Mouse (Mus musculus): ENCODE data around the gene Rgs6.

Gene Rgs6

DNA sequence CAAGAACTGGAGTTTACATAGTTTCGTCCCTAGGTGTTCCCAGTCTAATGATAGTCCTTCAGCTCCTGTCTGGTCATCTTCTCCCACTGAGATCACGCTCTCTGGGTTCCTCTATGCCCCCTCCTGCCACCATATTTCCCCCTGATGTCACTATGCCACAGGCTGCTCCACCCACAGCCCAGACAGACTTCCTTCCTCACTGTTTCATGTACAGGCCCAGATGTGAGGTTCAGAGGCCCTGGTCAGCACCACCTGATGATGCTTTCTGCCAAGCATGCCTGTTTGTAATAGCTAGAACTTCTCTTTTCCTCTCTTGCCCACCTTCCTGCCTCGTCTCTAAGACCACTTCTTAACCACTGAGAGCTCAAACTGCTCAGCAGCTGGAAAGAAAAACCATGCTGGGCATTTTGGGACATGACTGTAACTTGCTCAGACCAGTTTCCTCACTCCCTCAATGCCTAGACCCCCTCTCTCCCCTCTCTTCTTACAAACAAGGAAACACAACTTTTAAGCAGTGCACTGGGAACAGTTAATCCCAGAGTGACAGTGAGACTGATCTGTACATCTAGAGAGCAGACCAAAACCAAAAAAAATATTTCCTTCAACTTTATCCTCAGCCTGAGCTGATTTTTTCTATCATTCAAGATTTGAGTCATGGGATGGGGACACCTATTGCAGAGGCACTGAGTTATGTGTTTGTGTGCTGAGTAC, 446.9 kb downstream of the Rgs6 start:
- no peak for DNase-seq (ENCODE audit: low spot score)

DNA sequence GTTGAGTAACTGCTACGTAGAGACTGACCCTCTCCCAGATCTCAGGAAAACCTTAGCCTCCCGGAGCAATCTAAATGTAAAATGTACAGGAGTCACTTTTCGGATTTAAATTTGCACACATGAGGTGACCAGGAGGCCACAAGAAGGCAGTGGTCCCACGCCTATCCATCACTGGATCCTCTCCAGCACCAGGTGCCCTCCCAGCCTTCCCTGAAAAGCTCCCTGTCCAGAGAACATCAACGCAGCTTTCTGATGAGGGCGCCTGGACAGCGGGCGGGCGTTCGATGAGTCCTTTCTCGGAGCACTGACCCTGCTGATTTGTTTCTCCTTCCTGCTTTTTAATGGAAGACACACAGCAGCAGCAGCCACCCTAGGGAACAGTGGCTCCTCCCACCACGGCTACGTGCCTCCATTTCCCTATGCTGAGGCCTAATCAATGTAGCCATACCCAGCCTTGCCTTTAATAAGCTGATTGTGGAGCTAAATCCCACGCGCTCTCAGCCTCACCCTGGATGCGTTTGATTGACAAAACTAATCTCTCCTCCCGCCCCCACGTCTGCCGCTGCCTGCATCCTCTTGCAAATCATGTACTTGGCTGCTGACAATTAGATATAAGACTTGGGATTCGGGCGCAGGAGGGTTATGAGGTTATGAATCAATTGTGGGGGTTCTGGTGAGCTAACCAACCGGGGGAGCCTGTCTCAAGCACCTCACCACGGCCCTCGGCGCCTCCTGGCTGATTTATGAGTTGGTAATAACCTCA, 449.9 kb downstream of the Rgs6 start:
- peak; percentile 66 for DNase-seq (ENCODE audit: low spot score)

DNA sequence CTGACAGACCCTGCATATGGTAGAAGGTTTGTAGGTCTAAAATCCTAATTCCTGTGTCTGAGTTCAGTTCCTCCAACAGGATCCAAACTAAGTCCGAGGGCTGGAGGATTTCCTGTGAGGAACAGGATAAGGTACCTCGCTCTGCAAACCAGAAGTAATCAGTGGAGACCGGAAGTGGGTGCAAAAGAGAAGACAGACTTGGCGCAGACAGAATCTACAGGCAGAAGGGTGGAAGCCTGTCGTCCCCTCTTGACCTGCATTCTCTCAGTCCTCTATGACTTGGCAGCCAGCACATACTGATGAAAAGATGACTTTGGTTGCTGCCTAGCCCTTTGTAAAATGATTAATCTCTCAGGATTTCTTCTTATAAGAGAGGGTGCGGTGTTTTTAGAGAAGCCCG, 450.7 kb downstream of the Rgs6 start:
- DNase-seq (ENCODE audit: low spot score): no peak

DNA sequence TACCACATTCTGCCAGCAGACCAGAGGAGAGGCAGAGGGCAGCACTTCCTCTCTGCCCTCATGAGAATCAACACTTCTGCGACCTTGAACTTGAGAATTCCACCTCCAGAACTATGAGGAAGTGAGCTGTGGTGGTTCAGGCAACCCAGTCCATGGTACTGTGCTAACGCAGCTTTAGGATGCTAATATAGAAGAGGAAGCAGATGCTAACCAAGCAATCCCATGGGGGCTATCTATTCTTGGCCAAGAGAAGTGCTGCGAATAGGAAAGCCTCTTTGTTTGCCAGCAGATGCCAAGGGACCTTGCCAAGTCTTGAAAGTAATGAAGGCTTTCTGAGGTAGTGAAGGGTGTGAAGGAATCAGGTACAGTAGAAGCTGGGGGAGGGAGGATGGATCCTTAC, 451.8 kb downstream of the Rgs6 start:
- no peak for DNase-seq (ENCODE audit: low spot score)

DNA sequence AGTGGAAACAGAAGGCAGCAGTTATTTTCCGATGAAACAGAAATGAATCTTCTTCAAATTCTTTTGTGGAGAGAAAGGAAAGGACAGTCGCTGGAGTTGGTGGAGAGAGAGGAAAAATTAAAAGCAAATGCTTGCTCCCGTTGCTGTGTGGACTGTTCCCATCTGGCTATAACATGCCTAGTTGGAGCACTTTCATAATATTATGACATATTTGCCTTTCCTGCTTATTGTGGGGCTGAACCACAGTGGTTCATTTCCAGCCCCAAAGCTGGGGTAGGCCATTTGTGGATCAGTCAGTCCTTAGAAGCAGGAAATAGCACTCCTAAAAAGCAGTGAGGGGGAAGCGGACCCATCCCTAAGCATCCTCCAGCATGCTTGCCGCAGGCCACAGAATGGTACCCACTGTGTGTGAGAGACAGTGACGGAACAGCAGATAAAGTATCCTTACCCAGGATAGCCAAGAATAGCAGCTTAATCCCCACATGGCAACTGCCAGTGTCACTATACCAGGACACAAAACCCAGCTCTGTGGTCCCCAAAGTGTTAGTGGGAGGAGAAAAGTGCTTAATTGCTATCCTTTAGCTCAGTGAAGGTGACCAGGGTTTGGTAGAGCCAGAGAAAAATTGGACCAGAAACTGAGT, 456.0 kb downstream of the Rgs6 start:
- no peak for DNase-seq (ENCODE audit: low spot score)

DNA sequence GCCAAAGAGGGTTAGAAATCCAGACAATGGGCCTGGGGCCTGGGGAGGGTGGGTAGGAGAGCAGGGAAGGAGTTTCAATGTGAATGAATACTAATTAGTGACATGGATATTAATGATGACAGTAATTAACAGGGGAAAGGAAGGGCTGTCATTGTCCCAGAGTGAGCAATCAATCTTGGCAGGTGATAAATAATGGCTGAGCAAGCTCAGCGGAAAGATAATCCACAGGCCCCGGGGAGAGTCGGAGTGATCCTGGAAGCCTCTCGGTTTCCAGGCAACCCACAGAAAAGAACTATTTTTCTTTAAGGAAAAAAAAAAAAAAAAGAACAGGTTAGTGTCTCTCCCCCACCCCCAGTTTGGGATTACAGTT, 456.5 kb downstream of the Rgs6 start:
- no peak for DNase-seq (ENCODE audit: low spot score)

DNA sequence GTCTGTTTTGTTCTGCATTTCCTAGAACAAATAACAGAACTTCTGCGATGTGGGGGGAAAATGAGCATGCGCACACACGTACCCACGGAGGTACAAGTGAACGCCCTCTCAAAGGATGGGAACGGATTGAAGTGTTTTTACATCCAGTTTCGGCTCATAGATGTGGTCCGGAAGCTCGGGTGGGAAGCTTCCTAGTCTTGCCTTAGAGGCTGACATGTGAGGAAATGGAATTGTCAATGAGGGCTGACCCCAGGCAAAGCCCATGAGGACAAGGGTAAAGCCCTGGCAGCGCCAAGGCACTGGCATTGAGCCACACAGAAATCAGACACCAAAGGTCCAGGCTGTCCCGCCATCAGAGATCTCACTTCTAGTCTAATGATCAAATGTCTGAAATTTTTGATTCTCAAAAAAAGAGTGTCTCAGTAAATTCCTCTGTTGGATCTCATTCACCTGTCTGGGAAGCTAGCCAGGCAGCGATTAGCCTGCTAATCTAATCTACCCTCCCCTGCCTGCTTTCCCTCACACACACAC, 457.0 kb downstream of the Rgs6 start:
- no peak for DNase-seq (ENCODE audit: low spot score)

DNA sequence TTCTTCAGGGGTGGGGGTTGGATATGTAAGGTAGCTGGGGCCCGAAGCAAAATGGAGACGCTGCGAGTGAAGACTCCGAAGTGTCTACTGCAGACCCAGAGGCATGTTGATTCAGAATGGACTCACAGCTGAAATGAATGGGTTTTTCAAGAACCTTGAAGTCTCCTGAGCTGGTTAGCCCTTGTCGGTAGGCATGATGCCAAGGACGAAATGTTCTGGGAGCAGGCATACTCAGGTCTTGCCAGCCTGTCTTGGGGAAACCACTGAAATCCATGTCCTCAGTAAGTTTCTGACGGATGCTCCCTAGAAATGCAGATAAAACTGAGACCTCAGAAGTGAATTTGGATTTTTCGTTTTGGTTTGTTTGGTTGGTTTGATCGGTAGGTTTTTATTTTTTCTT, 458.6 kb downstream of the Rgs6 start:
- no peak for DNase-seq (ENCODE audit: low spot score)

DNA sequence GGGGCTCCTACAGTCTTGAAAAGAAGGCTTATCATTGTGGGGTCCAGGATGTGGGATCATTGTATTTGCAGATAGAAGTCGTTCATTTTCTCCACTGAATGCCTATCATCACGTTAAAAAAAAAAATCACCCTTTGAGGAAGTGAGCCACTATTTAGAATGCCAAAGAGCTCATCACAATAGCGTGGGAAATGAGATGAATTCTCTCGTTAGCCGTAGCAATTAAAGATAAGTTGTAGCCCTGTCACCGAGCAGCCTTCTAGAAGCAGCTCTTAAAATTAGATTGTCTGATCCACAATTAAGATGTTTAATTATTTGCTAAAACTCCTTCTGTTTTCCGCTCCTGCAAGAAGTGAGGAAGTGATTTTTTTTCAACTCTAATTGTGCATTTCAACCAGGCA, 459.6 kb downstream of the Rgs6 start:
- no peak for DNase-seq (ENCODE audit: low spot score)

DNA sequence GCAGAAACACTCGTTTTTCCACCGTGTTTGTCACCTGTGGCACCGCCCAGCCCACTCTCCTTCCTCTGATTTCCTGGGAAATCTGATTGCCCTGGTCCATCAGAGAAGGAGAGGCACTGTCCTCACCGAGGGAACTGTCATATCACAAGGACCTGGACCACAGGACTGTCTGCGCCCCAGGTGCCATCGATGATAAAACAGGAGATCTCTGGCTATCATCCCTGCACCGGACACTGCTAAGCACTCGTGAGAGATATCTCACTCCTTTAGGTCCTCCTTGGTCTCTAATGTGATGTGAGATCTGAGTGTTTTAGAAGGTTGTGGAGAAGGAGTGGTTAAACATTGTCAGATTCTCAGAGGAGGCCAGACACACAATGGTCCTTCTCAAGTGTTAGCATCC, 462.4 kb downstream of the Rgs6 start:
- no peak for DNase-seq (ENCODE audit: low spot score)

DNA sequence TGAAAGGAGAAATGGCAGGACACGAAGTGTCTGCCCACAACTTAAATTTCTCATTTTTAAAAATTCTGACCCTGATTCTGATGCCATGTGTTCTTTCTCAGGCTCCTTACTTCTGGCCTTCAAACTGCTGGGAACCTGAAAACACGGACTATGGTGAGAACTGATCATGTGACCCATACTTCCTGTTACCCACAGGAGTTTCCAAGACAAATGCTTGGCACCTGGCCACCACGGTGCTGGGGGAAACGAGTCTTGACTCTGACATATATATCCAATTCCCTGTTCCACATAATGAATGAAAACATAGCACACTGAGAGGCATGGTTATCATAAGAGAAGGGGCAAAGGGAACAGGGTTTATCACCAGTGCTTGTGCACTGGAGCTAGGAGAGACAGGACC, 464.3 kb downstream of the Rgs6 start:
- DNase-seq (ENCODE audit: low spot score): no peak

DNA sequence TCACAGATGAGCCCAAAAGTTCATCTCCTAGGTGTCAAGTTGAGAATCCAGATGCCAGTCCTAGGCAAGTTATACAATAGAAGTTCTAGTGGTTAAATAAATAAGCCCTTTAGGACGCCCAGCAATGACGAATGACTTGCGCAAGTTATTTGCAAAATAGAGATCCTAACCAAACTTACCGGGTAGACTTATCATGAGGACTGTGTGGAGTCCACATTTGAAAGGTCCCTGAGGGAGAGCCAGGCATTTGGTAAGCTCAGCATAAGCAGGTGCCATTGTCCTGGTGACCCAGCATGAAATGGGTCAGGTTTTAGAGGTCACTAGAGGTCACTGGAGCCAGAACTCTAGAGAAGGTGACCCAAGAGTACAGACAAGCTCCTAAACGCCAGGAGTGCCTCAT, 467.6 kb downstream of the Rgs6 start:
- no peak for DNase-seq (ENCODE audit: low spot score)

DNA sequence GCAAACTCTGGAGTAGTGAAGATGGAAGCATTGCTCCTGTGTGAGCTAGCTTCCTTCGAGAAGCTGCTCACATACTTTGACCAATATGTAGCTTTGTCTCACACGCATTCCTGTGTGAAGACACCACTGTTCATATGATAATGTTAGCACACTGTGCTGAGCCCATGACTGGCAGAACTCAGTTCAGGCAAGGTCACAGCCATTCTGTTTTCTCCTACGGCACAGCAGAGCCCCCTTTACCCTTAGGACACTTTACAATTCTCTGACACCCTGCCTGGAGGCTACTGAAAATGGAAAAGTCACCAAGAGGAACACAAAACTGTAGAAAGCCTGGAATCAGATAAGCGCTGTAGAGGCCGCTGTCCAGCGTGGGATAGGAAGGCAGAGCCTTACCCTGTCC, 478.3 kb downstream of the Rgs6 start:
- DNase-seq (ENCODE audit: low spot score): no peak

DNA sequence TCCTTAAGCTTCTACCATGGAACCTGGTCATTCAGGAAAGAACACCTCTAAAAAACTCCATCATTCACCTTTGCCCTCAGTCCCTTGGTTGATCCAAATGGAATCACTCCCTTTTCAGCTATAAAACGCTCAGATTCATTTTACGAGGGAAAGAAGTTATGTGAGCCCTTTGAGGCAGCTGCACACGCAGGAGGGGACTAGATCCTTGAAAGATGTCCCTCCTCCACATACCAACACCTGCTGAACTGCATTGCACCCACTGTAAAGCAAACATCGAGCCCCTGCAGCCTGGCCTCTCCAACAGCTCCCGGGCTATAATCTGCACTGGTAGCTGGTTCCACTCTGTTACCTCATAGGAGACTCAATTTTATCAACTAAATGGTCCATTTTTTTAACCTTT, 482.8 kb downstream of the Rgs6 start:
- DNase-seq (ENCODE audit: low spot score): no peak

DNA sequence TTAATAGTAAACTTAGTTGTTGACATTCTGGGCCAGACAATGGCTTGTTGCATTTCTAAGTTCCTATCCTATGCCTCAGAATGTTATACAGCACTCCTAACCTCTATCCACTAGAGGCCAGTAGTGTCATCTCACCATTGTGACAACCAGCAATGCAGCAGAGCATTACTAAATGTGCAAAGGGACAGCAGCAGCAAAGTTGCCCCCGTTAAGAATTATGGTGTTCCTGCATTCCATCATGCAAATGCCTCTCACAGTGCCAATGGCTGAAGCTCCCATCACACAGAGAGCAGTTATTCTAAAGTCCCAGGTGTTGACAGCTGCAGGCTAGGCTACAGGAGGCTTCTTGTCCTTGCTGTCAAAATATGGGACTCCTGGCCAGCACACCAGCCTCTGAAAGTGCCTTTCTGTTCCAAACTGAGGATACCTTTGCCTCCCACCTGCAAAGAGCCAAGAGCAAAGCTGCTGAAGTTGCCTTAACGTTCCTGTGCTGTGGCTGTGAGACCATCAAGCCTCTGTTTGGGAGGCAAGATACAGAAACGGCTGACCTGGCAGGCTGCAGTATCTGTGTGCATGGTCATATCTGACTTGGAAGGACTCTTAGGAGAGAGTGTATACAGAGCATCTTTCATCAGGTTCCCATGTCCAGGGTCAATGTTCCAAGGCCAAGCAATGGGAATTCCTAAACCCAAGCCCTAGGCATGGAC, 484.2 kb downstream of the Rgs6 start:
- DNase-seq (ENCODE audit: low spot score): no peak

DNA sequence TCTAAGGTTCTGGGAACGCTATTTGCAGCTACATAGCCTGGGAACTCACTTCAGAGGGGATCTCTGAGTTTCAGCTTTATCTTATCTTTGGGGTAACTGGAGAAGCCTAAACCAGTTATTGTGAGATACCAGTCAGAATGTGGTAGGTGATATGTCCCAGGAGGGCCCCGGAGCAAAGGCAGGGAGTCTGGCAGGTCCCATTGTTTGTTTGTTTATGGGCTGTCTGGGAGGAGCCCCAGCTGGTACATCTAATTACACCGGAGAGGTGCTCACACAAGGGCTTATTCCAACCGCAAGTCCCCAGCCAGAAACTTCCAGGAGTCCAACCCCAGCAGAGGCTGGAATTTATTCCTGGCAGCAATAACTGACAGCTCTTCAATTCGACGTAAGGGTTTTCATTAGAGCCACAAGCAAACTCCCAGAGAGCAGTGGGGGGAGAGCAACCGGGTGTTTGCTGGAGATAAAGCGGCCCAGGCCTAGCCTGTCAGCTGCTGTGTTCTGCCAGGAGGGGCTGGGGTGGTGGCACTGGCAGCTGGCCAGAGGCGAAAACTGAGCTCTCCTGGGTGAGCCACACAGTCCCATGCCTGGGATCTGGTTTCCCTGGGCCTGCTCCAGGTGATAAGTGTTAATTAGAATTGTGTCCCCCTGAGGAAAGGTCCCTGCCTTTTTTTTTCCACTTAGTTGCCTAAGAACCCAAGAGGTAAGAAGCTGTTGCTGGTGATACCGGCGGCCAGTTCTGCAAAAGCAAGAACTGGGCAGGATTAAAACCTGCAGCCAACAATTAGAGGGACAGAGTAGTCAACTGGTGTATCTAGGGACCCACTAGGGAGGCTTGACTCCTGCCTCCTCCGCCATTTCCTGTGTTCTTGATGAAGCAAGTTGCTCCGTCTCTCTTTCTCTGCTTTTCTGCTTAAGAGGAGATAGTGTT, 485.1 kb downstream of the Rgs6 start:
- no peak for DNase-seq (ENCODE audit: low spot score)

DNA sequence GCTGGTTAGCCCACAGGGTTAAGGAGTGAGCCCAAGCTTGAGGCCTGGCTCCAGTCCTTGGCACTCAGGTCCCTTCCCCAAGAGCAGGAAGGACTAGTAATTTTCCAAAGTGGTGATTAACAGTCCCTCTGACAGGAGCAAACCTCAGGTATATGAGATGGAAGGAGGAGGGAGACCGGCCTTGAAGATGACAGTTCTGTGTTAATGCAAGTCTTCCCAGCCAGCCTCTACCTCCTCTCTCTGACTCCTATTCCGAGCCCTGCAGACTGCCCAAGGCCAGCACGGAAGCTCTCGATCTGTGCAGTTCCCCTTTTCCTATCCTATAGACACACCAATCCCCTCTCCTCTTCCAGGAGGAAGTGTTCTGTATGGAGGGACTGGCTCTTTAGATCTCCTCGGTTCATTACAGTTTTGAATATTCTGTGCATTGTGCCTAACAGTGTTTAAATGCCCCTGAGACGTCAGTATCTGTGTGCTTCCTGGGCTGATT, 485.8 kb downstream of the Rgs6 start:
- DNase-seq (ENCODE audit: low spot score): no peak

DNA sequence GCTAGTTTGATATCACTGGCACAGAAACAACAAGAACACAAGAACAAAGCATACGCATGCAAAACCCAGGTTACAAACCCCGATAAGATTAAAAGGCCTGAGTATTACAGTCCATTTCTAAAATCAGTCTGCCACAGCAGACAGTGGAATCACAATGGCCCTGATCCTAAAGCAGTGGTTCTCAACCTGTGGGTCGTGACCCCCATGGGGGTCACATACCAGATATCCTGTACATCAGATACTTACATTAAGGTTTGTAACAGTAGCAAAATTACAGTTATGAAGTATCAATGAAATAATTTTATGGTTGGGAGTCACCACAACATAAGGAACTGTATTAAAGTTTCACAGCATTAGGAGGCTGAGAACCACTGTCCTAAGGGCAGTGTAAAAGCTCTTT, 488.1 kb downstream of the Rgs6 start:
- no peak for DNase-seq (ENCODE audit: low spot score)

DNA sequence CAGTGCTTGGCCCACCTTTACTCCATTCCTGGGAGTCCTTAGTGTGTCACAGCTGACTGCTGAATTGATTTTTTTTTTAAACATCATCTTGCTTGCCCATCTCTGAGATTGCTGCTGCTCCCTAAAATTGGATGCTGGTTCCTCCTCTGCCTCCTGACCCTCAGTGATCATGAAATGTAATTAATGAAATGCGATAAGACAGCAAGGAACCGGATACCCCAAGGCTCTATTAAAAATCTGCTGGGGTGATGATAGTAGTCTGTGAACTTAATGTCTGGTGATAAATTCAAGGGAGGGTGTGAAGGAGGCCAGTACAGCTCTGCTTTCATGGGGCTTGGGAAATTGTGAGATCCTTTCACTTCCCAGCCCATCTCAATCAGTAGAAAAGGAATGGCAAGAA, 489.4 kb downstream of the Rgs6 start:
- DNase-seq (ENCODE audit: low spot score): no peak

DNA sequence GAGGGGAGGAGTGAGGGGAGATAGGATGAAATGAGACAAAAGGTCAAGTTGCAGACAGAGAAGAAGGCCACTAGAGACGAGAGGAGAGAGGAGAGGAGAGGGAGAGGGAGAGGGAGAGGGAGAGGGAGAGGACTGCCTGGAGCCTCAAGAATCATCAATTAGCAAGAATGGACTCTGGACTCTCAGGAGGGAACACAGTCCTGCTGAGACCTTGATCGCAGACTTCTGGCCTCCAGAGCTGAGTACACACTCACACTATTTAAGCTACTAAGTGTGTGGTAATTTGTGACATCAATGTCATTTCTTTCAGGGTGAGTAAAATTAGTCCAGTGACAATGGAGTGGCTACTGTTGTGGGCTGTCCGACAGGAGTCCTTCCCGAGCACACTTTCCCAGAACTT, 495.3 kb downstream of the Rgs6 start:
- DNase-seq (ENCODE audit: low spot score): no peak

DNA sequence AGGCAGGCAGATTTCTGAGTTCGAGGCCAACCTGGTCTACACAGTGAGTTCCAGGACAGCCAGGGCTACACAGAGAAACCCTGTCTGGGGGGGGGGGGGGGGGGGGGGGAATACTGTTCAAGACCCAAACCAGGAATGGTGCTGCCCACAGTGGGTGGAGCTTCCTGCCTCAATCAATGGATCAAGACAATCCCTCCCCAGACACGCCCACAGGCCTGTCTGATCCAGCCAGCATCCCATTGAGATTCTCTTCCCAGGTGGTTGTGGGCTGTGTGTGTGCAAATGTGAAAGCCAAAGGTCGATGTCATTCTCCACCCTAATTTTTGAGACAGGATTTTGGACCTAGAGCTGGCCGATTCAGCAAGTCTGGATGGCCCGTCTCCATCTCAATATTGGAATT, 496.5 kb downstream of the Rgs6 start:
- DNase-seq (ENCODE audit: low spot score): no peak
